Mouse (Mus musculus) ES-Bruce4 (cell line): ENCODE measurements around the gene Vmn2r8. TPM values are rescaled to one million over a fixed set of nuclear protein-coding genes. Genes with fewer than 3 reads are reported as not detected.
"Not testable (repeated sequence)": the region's sequence is repeated elsewhere in the genome, so short reads cannot be mapped to it uniquely, and the experiment has no call there.

Source experiments
- H3K27ac ChIP-seq: 2 replicates; pipeline ENCODE4 v1.5.1; 2012; ENCODE audit warnings: low read length, inconsistent platforms; ENCODE audit not compliant: insufficient read depth
- H3K27me3 ChIP-seq: 2 replicates; pipeline ENCODE4 v1.6.1; 2012; ENCODE audit warnings: mild to moderate bottlenecking, low read length, inconsistent platforms; ENCODE audit not compliant: control insufficient read depth, poor library complexity, insufficient read depth, severe bottlenecking
- H3K36me3 ChIP-seq: 2 replicates; pipeline ENCODE4 v1.6.1; 2012; ENCODE audit warnings: inconsistent platforms, mild to moderate bottlenecking, low read length, moderate library complexity; ENCODE audit not compliant: control insufficient read depth, poor library complexity, insufficient read depth, severe bottlenecking
- H3K4me1 ChIP-seq: one replicate; pipeline ENCODE4 v1.8.1; 2011; ENCODE audit warnings: low read length; ENCODE audit not compliant: control insufficient read depth, insufficient read depth
- H3K4me3 ChIP-seq: 2 replicates; pipeline ENCODE4 v1.5.1; 2011; ENCODE audit warnings: low read depth, mild to moderate bottlenecking, low read length
- H3K9ac ChIP-seq: 2 replicates; pipeline ENCODE4 v1.6.1; 2012; ENCODE audit warnings: low read depth, mild to moderate bottlenecking, inconsistent platforms; ENCODE audit not compliant: poor library complexity, severe bottlenecking
- H3K9me3 ChIP-seq: replicated peaks from 2 replicates; pipeline ENCODE4 v1.6.1; 2012; ENCODE audit warnings: mild to moderate bottlenecking, low read length, inconsistent platforms; ENCODE audit not compliant: control insufficient read depth, poor library complexity, insufficient read depth, severe bottlenecking
- CTCF ChIP-seq: IDR thresholded peaks from one replicate; pipeline ENCODE4 v1.8.1; 2011; ENCODE audit warnings: low read depth, low read length
- EP300 ChIP-seq: IDR thresholded peaks from 2 replicates; pipeline ENCODE4 v1.6.1; 2011; ENCODE audit warnings: low read depth, low read length; ENCODE audit not compliant: insufficient read depth
- POLR2A ChIP-seq: IDR thresholded peaks from one replicate; pipeline ENCODE4 v1.8.1; 2011; ENCODE audit warnings: low read length; ENCODE audit not compliant: insufficient read depth
- polyA plus RNA-seq: library from polyadenylated mRNA; stranded (reverse); fragments of >200 nt; gene quantifications from 2 replicates; pipeline ENCODE4 v1.2.4, GENCODE M21; 2011; ENCODE audit warnings: low read depth; ENCODE audit not compliant: missing spikeins, insufficient read depth, insufficient read length

The Vmn2r8 gene
- polyA plus RNA-seq, 1 experiment: not detected

DNA sequence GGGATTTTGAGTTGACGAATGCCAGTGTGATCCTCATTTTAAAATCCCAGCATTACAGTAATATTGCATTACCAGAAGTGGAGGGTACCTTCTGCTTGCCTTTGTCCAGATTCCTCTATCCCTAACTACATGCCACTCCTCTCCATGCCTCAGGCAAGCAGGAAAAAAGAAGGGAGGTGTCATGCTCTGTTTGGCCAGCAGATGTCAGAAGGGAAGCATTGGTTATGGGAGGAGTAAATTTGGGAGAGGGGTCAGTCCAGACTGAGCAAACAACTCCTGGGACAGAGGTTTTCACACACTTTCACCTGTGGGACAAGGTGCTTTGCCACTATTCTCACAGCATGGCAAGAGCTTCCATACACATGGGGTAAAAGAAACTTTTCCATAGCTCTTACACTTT lies 18.3 kb downstream of the Vmn2r8 start:
- not testable (repeated sequence) for H3K27me3 ChIP-seq, H3K4me3 ChIP-seq, H3K27ac ChIP-seq, H3K36me3 ChIP-seq, H3K9ac ChIP-seq, H3K9me3 ChIP-seq, H3K4me1 ChIP-seq
- peak; percentile 17 for TF ChIP-seq CTCF

DNA sequence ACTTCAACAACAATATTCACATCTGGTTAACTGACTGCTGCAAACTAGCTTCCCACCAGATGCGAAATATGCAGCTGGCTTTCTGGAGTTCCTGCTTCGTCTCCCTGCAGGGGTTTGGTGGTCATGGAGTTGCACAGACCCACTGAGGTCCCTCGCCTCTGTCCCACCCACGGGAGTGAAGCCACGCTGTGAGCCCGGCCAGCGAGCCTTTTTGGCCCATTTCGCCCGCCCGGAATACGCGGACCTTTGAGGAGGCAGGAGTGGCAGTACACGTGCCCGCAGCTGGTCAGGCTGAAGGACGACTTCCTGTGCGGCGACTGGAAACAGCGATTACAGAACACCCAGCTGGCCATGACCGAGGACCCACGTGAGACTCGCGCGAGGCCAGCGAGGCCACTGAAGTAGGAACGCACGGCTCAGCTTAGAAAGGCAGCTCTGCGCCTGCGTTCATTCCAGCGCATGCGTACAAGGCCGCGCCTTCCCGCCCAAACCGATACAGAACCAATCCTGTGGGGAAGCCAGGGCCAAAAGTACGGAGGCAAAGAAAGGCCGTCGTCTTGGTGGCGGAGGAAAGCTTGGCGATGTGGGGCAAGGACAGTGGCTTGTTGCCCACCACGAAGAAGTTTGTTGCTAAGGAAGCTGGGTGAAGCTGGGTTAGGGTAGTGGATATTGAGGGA lies 33.9 kb downstream of the Vmn2r8 start, which contains the start of gene Rnf212:
Rnf212 (minus strand) TSS at position 353 of the 677 bp plus-strand sequence.
- Histone ChIP-seq H3K4me1 (no peaks in the 10 kb centered on the region), H3K9me3 (no peaks in the 10 kb centered on the region), H3K9ac (no peak within 1 kb of the TSS), H3K27me3 (peaks cover 7% of the 10 kb centered on the region), H3K4me3 (peak within 1 kb of the TSS; percentile 4; the same call in 1 of the 2 replicates), H3K27ac (no peak within 1 kb of the TSS), H3K36me3 (no peaks in the 10 kb centered on the region)
- no peak for TF ChIP-seq CTCF
- TF ChIP-seq POLR2A: no peak
- no peak for TF ChIP-seq EP300

DNA sequence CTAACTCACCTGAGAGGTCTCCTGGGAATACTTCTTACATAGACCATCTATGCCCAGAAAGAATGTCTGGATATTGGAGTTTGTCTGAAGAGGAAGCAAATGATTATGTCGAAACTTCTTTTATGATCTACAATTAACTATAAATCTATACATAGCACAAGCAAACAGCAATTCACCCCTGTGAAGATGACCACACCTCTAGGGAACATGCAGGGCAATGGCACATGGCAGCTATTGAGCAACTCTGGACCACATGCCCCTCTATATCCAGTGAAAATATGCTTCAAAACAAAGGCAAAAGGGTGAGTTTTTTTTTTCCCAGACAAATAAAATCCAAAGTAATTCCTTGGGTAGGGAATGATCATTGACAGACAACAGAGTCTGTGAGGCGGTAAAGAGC lies 48.6 kb downstream of the Vmn2r8 start:
- H3K4me3 ChIP-seq: no peak overlapping the region
- no peaks in the 10 kb centered on the region for H3K27me3 ChIP-seq
- H3K9me3 ChIP-seq: no peaks in the 10 kb centered on the region
- H3K4me1 ChIP-seq: no peaks in the 10 kb centered on the region
- TF ChIP-seq POLR2A (no peak), CTCF (no peak), EP300 (no peak)
- no peak overlapping the region for H3K9ac ChIP-seq
- no peaks in the 10 kb centered on the region for H3K36me3 ChIP-seq
- no peak overlapping the region for H3K27ac ChIP-seq

DNA sequence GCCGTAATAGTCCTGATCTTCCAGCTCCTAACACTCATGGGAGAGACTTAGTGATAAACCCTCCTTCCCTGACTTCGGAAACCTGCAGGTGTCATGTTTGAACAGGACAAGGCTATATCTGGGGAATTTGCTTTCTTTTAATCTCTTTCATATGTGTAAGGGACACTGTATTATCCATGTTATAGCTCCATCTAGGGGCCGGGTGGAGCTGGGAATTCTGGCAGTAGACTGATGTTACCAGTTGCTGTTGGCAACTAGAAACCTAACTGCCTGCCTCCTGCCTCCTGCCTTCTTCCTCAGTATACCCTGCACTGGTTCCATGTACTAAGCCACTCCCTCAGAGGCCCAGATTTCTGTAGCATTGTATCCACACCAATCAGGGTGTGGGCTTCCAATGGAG lies 50.3 kb downstream of the Vmn2r8 start:
- H3K4me1 ChIP-seq: no peaks in the 10 kb centered on the region
- TF ChIP-seq EP300 (no peak), CTCF (peak; percentile 2), POLR2A (no peak)
- no peak overlapping the region for H3K4me3 ChIP-seq
- no peak overlapping the region for H3K27ac ChIP-seq
- H3K27me3 ChIP-seq: no peaks in the 10 kb centered on the region
- H3K36me3 ChIP-seq: no peaks in the 10 kb centered on the region
- H3K9me3 ChIP-seq: no peaks in the 10 kb centered on the region
- no peak overlapping the region for H3K9ac ChIP-seq

DNA sequence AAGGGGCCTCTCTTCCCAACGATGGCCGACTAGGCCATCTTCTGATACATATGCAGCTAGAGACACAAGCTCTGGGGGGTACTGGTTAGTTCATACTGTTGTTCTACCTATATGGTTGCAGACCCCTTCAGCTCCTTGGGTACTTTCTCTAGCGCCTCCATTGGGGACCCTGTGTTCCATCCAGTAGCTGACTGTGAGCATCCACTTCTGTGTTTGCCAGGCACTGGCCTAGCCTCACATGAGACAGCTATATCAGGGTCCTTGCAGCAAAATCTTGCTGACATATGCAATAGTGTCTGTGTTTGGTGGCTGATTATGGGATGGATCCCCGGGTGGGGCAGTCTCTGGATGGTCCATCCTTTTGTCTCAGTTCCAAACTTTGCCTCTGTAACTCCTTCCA lies 57.4 kb downstream of the Vmn2r8 start:
- H3K36me3 ChIP-seq, H3K27ac ChIP-seq, H3K4me1 ChIP-seq, H3K4me3 ChIP-seq, H3K9ac ChIP-seq, H3K9me3 ChIP-seq, H3K27me3 ChIP-seq: not testable (repeated sequence)

DNA sequence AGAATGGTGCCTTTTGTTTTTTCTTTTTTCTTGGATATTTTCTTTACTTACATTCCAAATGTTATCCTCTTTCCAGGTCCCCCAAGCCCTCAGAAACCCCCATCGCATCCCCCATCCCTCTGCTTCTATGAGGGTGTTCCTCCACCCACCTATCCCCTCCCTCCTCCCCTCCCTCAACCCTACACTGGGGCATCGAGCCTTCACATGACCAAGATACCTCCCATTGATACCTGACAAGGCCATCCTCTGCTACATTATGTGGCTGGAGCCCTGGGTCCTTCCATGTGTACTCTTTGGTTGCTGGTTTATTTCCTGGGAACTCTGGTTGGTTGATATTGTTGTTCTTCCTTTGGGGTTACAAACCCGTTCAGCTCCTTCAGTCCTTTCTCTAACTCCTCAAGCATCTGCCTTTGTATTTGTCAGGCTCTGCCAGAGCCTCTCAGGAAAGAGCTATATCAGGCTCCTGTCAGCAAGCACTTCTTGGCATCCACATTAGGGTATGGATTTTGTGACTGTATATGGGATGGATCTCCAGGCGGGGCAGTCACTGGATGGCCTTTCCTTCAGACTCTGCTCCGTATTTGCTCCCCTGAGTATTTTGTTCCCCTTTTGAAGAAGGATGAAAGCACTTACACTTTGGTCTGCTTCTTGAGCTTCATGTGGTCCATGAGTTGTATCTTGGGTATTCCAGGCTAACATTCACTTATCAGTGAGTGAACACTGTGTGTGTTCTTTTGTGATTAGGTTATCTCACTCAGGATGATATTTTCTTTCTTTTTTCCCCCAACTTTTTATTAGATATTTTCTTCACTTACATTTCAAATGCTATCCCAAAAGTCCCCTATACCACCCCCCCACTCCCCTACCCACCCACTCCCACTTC lies 58.1 kb downstream of the Vmn2r8 start:
- Histone ChIP-seq H3K27ac (no peak overlapping the region), H3K9me3 (no peaks in the 10 kb centered on the region), H3K27me3 (no peaks in the 10 kb centered on the region), H3K4me3 (no peak overlapping the region), H3K36me3 (no peaks in the 10 kb centered on the region), H3K4me1 (no peaks in the 10 kb centered on the region), H3K9ac (no peak overlapping the region)
- TF ChIP-seq EP300 (no peak), POLR2A (no peak), CTCF (no peak)
